Mouse (Mus musculus) spleen, adult 18-20 months (tissue): Measurements from ENCODE around the gene Impdh2.

ENCODE experiments used
- DNase-seq, 2 experiments: peaks; one replicate each; pipeline ENCODE4 v3.0.0; 2022; ENCODE audit warnings: mixed read lengths in 2 of 2

The Impdh2 gene

DNA sequence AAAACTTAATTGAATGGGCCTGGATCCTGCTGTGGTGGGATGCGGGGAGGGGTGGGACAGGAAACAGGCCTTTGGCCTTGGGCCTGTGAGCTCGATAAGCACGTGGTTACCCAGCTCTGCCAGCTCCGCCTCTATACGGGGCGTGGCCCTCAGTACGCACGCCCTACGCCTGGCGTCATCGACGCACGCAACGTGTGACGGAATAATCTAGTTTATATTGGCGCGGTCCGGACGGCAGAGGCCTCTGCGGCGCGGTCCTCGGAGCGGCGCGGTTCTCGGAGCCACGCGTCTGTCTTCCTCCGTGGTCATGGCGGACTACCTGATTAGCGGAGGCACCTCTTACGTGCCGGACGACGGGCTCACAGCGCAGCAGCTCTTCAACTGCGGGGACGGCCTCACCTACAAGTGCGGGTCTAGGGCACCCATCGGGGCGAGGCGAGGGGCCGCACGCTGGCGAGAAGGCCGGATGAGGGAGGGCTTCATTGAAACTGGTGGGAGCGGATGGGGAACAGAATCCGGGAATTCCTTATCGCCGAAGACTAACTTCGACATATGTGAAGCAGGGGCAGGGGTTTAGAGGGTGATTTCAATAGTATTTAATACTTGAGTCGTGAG is at the start of gene Impdh2:
Impdh2 (plus strand) TSS at position 60 of the 615 bp plus-strand sequence.
- peak; percentile 91 to 95 for DNase-seq

DNA sequence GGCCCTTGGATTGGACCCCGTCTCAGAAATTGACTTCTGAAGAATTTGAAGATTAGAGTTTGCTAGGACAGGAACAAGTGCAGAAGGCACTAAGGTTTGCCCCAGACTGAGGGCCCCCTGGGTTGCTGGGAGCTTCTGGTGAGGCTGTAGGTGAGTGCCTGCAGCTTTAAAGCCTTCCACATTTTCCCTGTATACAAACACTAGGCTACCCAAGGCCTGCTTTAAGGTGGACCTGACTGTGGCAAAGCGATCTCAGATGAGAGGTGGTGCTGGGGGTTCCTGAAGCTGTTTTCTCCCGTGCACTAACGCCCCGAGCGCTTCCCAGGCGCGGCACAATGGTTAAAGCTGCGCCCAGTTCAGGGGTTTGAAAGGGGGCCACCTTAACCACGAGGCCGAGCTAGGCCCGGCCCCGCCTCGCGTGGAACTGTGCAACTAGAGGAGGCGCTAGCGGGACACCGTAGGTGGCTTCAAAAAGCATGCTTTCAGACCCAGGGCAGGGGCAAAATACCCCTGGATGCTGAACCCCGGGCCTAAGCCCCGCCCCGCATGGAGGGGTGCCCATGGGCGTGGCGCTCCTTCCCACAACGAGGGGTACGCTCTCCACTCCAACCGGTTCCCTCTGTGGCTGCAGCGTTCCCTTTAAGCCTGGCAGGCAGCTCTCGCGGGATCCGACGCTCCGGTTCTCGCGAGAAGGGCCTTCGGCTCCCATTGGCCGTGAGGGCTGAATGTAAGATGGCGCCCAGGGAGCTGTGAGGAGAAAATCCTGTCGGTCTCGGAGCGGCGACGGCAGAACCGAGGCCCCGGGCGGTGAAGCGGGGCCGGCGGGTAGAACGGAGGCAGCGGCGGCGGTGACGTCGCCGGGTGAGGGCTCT is 43.5 kb upstream of the Impdh2 start, which contains the start of gene Qrich1:
Qrich1 (plus strand) TSS at position 427 of the 872 bp plus-strand sequence.
- DNase-seq = peak; percentile 90 to 92

DNA sequence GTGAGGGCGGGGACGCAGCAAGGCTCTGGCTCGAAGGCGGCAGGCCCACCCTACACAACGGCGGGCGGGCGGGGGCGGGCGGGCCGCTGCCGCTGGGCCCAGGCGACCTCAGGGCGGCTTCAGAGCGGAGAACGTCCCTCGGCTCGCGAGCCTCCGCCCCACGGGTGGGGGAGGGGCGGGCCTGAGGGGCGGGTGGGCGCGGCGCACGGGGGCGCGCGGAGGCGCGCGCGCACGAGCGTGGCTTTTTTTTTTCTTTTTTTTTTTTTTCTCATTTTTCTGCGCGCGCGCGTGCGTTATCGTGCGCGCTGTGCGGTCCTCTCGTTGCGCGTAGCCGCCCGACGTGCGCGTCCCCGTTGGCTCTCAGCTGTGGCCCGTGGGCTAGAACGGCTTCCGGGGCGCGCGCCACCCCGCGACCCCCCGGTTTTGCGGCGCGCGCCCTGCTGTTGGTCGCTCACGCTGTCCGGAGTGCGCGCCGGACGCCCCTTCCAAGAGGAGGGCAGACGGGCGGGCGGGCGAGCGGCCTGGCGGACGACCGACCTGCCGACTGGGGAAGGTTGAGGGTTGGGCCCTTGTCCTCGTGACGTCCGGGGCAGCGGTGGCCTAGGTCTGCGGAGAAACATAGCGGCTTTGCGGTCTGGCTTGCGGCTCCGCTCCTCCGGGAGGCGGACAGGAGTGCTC is 42.7 kb upstream of the Impdh2 start:
- peak; percentile 75 to 83 for DNase-seq

DNA sequence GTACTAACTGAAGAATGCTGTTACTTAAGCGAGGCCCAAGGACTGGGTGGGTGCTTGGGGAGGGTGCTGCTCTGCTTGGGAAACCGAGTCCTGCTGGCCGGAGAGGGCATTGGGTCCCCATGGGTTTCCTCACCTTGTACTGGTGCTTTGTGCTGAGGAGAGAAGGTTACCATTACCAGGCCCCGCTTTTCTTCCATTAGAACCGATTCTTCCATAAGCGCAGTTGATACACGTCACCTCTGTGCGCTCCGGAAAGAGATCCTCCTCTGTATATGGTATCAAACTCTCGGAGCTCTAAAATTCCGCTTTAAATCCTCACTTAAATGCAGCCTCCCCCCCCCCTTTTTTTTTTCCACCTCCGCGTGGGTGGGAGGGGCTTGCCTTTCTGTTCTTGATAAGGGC is 42.2 kb upstream of the Impdh2 start:
- no peak for DNase-seq

DNA sequence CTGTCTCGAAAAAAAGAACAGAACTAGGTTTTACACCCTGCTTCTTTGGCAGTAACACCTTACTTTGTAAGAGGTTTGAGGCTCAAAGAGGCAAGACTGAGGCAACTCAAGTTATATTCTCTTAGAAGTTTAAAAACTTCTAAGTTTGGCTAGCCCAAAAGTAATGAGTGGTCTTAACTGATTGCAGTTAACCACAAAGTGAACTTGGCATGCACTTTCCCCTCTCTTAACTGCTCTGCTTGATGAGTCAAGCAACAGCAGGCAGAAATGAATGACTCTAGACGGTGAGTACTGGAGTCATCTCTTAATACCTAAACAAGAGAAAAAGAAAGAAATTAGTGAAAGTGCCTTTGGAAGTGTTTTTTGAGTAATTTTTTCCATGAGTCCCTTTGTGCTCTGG is 38.5 kb upstream of the Impdh2 start:
- DNase-seq = no peak

DNA sequence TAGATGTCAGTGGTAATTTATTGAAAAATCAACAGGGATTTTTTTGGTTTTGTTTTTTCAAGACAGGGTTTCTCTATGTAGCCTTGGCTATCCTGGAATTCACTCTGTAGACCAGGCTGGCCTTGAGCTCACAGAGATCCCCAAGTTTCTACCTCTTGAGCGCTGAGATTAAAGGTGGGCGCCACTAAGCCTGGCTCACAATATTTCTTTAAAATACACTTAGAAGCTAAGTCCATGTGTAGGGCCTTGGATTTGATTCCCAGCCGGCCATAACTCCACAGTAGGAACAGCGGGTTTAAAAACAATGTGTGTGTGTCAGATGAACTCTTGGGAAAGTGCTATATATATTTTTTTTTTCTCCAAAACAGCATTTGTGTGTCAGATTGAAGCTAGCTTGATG is 36.7 kb upstream of the Impdh2 start:
- DNase-seq = no peak

DNA sequence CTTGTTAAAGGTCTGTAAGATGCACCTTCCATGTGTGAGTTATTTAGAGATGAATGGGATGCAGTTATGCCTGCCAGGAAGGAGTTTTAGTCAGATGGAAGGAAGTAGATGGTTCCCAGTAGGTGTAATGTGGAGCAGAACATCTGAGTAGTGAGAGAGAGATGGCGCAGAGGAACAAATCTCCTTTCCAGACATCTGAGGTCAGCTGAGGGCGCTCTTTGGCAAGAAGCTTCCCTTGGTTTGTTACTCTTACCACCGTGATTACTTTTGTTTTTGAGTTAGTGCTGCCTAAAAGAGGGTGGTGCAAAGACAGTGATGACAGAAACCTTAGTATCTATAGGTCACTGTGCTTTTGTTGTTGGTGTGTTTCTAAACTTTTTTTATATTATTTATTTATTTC is 34.7 kb upstream of the Impdh2 start:
- DNase-seq = no peak

DNA sequence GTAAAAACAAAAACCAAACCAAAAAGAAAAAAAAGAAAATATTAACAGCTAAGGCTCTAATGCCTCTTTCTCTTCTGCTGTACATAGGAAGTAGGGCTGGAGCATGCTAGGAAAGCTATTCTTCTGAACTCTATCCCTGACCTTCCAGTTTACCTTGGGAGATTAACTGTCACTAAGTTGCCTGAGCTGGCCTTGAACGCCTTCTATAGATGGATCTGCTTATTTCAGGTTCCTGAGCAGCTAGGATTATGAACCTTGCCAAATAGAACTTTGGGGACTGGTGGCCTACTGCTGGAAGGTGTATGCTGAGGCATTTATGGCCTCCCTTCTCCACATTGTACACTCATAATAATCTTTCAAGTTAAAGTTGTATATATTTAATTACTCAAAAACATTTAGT is 29.1 kb upstream of the Impdh2 start:
- no peak for DNase-seq

DNA sequence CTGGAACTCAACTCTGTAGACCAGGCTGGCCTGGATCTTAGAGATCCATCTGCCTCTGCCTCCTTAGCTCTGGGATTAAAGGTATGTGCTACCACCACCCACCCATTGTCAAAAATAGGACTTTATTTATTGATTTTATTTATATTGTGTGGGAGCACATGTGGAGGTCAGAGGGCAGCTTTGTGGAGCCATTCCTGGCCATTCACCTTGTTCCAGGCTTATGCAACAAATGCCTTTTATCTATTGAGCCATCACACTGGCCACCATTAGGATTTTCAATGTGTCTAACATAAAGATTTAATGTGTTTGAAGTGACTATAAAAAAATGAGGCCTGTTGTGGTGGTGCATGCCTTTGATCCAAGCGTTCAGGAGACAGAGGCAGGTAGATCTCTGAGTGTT is 28.6 kb upstream of the Impdh2 start:
- no peak for DNase-seq

DNA sequence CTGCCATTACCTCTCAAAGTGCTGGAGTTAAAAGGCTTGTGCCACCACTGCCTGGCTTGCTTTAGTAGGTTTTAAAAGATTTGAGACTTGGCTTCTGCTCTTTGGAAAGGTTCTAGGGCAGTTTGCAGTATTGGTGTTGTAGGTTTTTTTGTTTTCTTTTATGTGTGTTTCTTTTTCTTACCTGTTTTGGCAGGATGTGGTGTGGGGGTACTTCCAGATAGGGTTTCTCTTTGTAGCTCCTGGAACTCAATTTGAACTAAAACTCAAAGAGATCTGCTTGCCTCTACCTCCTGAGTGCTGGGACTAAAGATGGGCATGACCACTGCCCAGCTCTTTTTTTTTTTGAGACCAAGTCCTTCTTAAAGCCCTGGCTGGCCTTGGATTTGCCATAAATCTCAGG is 19.2 kb upstream of the Impdh2 start:
- DNase-seq = no peak

DNA sequence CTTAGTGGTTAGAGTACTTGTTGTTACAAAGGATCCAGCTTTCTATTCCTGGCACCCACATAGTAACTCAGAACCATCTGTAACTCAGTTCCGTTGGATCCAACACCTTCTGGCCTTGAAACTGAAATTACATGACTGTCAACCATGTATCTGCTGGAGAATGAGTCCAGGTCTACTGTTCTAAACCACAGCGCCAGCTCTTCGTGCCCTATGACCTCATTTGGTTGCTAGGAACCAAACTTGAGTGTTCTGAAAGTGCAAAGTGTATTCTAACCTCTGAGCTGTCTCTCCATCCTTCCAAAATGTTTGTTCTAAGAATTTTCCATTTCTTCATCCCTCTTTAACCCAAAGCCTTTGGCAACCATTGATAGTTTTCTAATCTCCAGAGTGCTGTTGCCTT is 14.1 kb upstream of the Impdh2 start:
- DNase-seq = no peak

DNA sequence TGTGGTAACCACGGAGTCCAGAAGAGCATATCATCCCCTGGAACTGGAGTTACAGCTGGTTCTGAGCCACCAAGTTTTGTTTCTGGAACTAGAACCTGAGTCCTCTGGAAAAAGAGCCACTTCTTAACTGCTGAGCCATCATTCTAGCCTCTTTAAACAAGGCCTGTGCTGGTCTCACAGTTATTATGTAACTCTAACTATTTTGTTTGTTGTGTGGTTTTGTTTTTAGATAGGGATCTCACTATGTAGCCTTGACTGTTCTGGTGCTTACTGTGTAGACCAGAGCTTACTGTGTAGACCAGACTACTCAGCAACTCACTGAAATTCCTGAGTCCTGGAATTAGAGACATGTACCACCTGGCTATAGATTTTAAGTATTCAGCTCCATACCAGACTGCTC is 13.2 kb upstream of the Impdh2 start:
- no peak for DNase-seq

DNA sequence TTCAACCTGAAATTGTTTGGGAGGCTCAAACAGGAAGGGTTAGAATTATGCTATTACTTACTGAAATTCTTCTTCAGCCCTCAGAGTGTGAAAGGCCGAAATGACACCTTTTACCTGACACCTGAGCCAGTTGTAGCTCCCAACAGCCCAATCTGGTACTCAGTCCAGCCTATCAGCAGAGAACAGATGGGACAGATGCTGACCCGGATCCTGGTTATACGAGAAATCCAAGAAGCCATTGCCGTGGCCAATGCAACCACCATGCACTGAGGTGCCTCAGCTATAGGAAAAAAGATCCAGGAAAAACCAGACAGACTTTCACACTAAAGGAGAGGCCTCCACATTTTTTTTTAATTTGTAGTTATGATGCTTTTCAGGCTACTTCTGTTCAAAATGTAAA is 917 bp upstream of the Impdh2 start:
- no peak for DNase-seq

DNA sequence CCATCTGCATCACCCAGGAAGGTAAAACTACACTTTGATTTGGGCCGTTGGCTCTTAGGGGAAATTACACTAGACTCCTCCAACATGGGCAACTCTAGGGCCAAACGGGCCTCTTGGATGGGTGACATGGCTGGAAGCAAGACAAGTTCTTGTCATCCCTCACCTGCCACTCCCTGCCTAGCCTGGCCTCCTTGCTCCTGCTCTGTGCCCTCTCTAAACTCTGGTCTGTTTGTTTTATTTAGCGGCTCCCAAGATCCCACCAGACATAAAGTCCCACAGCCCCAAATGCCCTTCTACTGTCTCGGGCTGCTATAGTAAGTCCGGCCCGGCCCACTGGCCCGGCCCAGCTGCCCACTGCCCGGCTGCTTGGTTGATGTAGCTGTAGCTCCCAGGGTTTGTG is 3.6 kb downstream of the Impdh2 start:
- DNase-seq = no peak

DNA sequence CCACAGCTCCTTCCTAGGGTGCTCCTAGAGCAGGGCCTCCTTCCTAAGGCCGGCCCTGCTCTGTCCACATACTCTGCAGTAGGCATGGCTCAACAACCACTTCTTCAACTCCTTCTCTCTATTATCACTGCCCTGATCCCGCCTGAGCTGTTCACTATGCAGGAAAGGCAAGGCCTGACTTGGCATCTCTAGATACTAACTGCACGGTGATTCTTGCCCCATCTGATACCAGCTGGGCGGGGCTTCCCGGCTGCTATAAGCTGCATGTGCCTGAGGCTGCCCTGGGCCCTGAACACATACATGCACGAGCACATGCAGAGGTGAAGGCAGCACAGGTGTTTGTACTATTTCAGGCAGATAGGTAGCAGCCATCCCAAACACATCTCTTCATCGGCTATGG is 4.0 kb downstream of the Impdh2 start:
- DNase-seq = no peak

DNA sequence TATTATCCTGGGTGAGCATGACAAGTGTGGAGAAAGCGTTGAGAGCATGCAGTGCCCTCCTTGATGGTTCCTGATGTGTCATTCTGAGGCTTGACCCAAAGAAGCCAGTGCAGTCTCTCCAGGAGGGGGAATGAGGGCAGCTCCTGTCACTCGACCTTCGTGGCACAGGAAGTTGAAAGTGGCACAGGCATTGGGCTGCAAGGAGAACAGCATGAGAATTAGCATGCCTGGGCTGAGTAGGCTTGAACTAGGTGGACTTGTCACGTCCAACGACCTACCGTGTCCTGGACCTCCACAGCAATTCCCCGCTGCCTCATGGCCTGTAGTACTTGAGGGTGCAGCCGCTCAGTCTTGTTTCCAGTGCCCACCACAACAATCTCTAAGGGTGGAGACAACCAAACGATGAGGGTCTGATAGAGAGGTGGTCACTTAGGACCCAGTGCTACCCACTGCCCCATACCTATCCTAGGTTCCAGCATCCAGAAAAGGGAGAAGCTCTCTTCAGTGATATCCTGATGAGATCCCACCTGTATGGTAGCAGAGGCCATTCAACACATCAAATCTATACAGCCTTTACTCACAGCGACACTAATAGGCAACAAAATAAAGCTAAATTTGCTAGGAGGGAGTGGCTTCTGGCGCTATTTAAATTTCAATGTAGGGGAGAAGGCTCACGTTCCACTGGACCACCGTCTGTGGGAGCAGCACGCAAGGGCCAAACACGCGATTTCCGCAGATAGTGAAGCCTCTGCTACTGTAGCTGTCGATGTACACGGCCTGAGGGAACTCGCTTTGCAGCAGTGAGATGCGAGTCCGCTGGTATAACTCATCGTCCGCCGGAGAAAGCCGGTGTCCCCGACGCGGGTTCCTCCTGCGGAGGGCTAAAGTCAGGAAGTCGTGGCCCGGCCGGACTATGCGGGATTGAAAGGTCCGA is 6.1 kb downstream of the Impdh2 start:
- DNase-seq = no peak

DNA sequence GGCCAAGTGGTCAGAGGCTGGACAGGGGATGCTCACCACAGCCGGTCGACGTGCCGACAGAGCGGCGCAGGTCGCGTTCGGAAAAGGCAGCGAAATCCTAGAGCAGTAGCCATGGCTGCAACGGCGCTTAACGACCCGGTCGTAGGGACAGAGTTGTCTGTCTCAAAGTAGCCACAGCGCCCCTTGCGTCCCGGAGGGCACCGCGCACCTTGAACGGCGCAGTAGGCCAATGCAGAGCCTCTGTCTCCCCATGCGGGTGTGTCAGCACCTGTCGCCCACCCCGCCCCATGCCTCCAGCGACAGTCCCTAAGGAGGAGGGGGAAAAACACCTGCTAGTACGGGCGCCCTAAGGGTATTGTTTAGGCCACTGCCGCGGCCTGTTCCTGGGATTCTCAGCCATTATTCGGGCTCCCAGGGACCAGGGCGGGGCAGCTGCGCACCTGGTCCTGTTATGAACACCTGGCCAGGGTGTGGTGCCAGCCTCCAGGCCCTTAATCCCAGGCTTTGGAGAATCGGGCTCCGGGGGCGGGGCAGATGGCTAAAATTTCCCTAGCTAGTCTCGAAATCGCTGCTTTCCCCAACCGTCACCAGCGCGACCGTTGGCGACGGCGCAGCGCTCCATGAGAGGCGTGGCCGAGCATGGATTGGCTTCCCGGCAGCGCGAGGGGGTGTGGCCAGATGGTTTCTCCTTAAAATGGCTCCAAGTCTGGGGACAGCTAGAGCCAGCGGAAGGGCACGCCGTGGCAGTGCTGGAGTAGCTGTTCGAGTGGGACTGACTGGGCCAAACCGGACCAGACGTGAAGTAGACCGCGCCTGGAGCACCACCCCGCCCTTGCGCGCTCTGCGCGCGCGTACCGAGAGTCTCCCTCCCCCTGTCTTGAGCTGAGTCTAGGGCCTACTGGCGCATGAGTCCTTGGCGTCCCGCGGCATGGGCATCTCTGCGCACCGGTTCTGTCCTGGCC is 7.0 kb downstream of the Impdh2 start, which contains the start of gene Ndufaf3:
Ndufaf3 (minus strand) TSS at position 620 of the 962 bp plus-strand sequence.
- peak; percentile 89 to 96 for DNase-seq

DNA sequence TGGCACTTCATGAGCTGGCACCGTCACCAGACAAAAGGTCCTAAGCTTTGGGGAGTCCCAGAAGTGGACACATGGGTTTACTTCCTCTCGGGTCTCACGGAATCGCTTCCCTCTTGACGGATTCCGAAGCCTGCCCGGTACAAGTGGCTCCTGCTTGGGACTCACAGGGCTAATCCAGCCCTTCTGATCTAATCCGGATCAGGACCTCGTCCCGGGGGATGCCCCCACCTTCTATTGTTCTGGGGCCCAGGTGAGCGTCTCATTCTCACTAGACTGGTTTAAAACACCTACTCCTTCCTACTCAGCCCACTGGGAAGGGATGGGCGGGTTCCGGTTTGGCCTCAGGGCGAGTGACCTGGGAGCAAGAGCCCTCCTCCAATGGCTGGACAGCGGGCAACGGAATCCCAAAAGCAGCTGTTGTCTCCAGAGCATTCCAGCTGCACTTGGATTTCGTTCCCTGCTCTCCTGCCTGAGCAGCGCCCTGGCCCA is 7.9 kb downstream of the Impdh2 start:
- peak in 1 of 2 experiments; percentile 36 for DNase-seq

DNA sequence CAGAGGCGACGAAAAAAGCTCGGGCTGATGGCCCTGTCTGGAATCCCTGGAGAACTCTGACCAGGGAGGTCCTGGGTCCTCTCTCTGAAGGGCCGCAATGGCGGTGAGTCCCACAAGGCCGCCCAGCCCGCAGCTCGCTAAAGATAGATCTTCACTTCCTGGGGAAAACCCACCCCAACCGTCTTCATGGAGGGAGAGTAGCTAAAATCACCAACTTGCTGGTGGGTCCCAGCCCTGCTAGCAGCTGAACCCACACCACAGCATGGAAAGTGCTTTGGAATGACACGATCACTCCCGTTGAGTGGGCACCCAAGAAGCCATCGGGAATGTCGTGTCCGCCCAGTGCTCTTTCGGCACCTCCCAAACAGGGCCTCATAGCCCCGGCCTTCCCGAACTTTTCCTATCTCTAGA is 8.4 kb downstream of the Impdh2 start:
- DNase-seq = no peak

DNA sequence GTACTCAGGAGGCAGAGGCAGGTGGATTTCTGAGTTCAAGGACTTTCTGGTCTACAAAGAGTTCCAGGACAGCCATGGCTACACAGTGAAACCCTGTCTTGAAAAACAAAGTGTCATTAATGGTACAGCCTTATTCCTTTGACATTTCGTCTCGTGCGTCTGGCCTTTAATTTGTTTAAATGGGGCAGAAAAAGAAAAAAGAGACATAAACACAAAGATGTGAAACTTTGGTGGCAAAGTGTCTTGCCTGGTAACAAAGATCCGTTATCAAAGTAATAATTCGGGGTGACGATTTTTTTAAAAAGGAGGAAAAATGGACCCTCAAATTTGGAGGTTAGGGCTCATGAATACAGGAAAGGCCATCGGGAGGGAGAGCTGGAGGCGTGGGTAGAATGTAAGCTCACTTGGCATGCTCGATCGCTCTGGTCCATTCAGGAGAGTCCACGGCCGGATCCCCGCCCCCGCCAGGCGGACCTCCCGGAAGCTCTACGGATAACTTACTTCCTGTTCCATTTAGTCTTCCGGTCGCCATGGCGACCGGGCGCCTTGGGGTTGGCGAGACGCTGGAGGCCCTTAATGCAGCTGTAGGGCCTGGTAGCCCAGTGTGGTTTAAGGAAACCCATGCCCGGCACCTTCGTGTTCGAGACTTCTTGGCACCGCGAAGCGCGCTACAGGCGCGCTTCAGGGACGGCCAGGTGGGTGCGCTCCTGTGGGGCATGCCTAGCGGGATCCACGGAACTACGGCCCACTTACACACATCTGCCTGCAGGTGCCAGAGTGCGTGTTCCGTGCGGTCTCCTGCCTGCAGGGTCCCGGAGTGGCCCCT is 9.5 kb downstream of the Impdh2 start, which contains the start of gene Dalrd3:
Dalrd3 (plus strand) TSS at position 506 of the 826 bp plus-strand sequence.
- peak; percentile 83 to 88 for DNase-seq
